ENCODE assay signal across 10 mouse cellular contexts in genomic region chr12:71954180-71954935, GRCm38 (mm10).
A peak's percentile ranks its signal among the peaks of the same experiment; 100 is the strongest.
DNase-seq lines count a peak whose midpoint lies in the region; ATAC-seq and TF ChIP-seq lines count a peak whose summit lies in the region.
"Had no signal": no experiment of that assay in that cellular context is flagged by ENCODE, and none has a peak within 500 bp of the region (broad histone marks: within the 10 kb centered on the region; RNA-seq: fewer than 3 reads in every experiment).

No protein-coding gene starts in this region.

- ATAC-seq in forebrain, postnatal 0 days = peak; percentile 69

- H3K4me2 ChIP-seq in forebrain, postnatal 0 days (ENCODE audit: low read depth) = no peak overlapping the region
- H3K4me2 ChIP-seq: lung, embryonic 15.5 days had no signal

- no peak for TF ChIP-seq CTCF in forebrain, postnatal 0 days (IDR thresholded peaks at IDR 0.05; ENCODE audit: low read depth)

- H3K27me3 ChIP-seq in forebrain, postnatal 0 days (ENCODE audit: insufficient read depth, low read length) = no peaks in the 10 kb centered on the region
- H3K27me3 ChIP-seq: lung, embryonic 15.5 days had no signal

- H3K4me3 ChIP-seq in forebrain, postnatal 0 days (ENCODE audit: low read depth, low read length) = no peak overlapping the region
- H3K4me3 ChIP-seq: lung, embryonic 15.5 days had no signal

- peaks cover 22% of the 10 kb centered on the region for H3K4me1 ChIP-seq in forebrain, postnatal 0 days (ENCODE audit: insufficient read depth)

- peak overlapping the region; percentile 74 for H3K27ac ChIP-seq in forebrain, postnatal 0 days (ENCODE audit: low read depth, low read length)
- H3K27ac ChIP-seq: lung, embryonic 15.5 days had no signal

- intact Hi-C loops in heart, postnatal 36 days (cut with DNase I) = no loop called here
- intact Hi-C loops in left cerebral cortex, postnatal 25 days (cut with DNase I) = no loop called here

- H3K9ac ChIP-seq in forebrain, postnatal 0 days = no peak overlapping the region
- H3K9ac ChIP-seq: lung, embryonic 15.5 days had no signal

- H3K9me3 ChIP-seq in forebrain, postnatal 0 days (ENCODE audit: low read length) = no peaks in the 10 kb centered on the region
- H3K9me3 ChIP-seq: G1E; lung, embryonic 15.5 days had no signal

- peaks cover 36% of the 10 kb centered on the region for H3K36me3 ChIP-seq in forebrain, postnatal 0 days (ENCODE audit: insufficient read depth)

- WGBS in forebrain, postnatal 0 days = 24% methylated on average over 5 of the region's 5 CpGs

- peak; percentile 73 for DNase-seq in heart, adult 8-10 months (ENCODE audit: low spot score)
- no peak for DNase-seq in heart, postnatal 36 days
- peak; percentile 46 for DNase-seq in lung, postnatal 36 days
- no peak for DNase-seq in lung, postnatal 4 days
- peak; percentile 73 for DNase-seq in forebrain, postnatal 0 days
- peak; percentile 52 to 81 for DNase-seq in left cerebral cortex, postnatal 25 days (ENCODE audit: low spot score in 2 of 2)
- no peak for DNase-seq in urinary bladder, adult 18-20 months (ENCODE audit: low spot score in 2 of 2)
- DNase-seq in cerebellum, postnatal 36 days = no peak

Comparison
In these comparisons a context has a peak if more than half of its experiments do, and no peak if none do; other contexts are left out.
1. DNase-seq: peak in heart, adult 8-10 months (single experiment), lung, postnatal 36 days (single experiment), forebrain, postnatal 0 days (single experiment) and left cerebral cortex, postnatal 25 days (2 of 2); none in heart, postnatal 36 days (0 of 2), lung, postnatal 4 days (0 of 2), urinary bladder, adult 18-20 months (0 of 2) and cerebellum, postnatal 36 days (0 of 2).